Mouse (Mus musculus) right cerebral cortex, postnatal 36 days (tissue): ENCODE results near the gene Myh9.
A peak's percentile ranks its signal among the peaks of the same experiment; 100 is the strongest.

Source experiments
- DNase-seq, 2 experiments: peaks; one replicate each; pipeline ENCODE4 v3.0.0; 2022; ENCODE audit warnings: low spot score in 2 of 2, mixed read lengths in 1 of 2

The Myh9 gene

DNA sequence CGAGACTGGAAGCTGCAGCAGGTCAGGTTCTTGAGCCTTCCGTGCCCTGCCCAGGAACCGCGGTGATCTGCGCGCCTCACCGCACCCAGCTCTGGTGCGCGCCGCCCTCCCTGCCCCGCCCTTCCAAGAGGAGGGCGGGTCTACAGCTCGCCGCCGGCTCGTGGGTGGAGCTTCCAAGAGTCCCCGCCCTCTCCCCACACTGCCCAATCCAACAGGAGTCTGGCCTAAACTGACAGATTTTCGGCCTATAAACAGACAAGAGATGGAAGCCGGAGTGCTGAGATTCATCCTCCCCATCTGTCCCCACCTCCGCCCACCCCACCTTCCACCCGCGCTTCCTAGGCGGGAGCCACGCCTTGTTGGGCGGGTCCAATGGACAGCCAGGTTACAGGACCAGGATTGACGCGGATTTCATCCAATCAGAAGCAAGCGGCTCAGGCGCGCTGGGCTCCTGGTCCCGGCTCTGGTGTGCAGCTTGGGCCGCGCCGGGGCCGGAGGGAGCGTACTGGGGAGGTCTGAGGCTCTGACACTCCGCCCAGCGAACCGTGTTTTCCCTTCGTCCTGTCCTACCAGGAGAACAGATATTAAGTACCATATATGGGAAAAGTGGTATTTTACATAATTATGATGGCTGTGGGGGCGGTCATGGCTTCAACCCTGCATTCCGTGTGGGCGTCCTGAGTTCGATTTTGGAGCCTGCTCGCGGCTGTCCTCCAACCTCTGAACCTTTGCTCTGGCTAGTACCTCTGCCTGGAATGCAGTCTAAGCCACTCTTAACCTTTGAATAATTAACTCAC lies at the start of gene Myh9:
Gene Myh9 (minus strand): TSS at position 129 of the 797 bp plus-strand sequence.
- peak; percentile 99 for DNase-seq

GRCm38 (mm10) chr15:77891766-77892165 lies 49.8 kb upstream of the Myh9 start:
- DNase-seq = no peak

GRCm38 (mm10) chr15:77889761-77890422 lies 47.9 kb upstream of the Myh9 start:
- no peak for DNase-seq

DNA sequence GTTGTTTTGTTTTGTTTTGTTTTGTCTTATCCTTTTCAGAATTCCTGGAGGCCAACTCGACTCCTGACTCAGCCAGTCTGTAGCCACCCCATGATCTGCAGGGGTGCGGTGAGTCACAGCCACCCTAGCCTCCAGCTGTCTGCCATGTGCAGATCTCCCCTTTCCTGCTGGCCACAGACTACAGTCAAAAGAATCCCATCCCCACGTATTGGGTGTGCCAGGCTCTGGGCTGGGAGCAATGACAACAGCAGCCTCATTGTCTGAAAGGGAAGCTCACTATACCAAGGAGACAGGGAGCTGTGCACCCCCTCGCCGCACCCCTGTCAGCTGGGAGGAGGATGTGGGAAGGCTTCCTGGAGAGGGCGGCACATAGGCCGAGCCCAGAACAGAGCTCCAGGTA lies 46.3 kb upstream of the Myh9 start:
- DNase-seq = no peak

GRCm38 (mm10) chr15:77887093-77887488 lies 45.1 kb upstream of the Myh9 start:
- peak; percentile 12 to 20 for DNase-seq

DNA sequence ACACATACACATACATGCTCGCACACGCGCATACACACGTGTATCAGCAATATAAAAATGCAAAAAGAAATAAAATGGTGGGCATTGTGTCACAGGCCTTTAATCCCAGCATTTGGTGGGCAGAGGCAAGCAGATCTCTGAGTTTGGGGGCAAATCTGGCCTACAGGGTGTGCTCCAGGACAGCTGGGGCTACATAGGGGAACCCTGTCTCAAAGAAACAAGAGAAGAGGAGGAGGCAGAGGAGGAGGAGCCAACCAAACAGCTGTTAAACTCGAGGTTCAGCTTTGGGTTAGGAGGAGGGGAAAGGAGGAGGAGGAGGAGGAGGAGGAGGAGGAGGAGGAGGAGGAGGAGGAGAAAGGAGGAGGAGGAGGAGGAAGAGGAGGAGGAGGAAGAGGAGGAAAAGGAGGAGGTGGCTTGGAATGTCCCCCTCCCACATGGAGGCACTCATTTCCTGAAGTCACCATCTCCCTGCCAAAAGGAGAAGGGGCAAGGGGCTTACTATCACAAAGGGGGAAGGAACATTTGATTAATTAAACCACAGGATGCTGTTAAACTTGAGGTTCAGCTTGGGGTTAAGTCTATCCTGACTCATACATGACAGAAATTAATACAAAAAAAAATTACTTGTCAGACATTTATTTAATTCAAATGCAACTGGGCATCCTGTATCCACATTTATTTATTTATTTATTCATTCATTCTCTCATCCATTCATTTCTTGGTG lies 44.6 kb upstream of the Myh9 start:
- DNase-seq = no peak

GRCm38 (mm10) chr15:77885945-77886344 lies 44.0 kb upstream of the Myh9 start:
- no peak for DNase-seq

GRCm38 (mm10) chr15:77885159-77885558 lies 43.2 kb upstream of the Myh9 start:
- no peak for DNase-seq

- DNase-seq = no peak
Observed at GRCm38 (mm10) chr15:77883697-77884010, 41.7 kb upstream of the Myh9 start.

GRCm38 (mm10) chr15:77882797-77883696 lies 41.1 kb upstream of the Myh9 start:
- DNase-seq = no peak

DNA sequence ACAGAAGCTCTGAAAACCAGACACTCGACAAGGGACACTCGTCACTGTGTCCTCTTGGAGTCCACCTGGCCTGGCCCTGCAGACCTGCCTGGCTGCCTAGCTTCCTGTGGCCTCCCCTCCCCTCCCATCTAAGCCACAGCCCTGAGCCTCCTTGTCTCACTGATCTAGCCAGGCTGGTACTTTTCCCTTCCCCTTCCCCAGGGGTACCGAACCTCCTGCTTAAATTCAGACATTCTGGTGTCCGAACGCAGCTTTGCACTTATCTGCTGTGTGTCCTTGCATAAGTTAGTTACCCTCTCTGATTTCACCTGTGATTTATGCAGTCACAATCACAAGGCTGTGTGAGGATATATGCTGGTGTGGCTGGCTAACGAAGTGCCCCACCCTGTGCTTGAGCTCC lies 40.3 kb upstream of the Myh9 start:
- DNase-seq = no peak

GRCm38 (mm10) chr15:77881698-77882097 lies 39.7 kb upstream of the Myh9 start:
- no peak for DNase-seq

GRCm38 (mm10) chr15:77880738-77881137 lies 38.8 kb upstream of the Myh9 start:
- DNase-seq = no peak

DNA sequence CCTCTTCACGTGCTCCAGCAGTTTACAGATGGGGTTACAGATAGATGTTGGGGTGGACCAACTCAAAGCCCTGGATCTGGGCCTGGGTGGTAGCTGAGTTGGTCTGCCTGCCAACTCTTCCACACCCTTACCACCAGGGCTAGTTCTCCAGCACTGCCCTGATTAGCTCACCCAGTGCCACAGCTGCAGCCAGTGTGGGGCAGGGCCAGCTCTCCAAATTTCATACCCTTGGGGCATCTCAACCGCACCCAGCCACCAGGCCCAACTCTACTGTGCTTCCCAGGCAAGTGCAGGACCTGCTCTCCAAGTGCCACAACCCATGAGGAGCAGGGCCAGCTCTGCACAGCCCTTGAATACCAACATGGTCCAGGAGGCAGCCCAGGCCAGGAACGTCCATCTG lies 37.8 kb upstream of the Myh9 start:
- no peak for DNase-seq

- no peak for DNase-seq
Observed at GRCm38 (mm10) chr15:77877209-77877608, 35.2 kb upstream of the Myh9 start.

- DNase-seq = no peak
Observed at GRCm38 (mm10) chr15:77876716-77877115, 34.7 kb upstream of the Myh9 start.

DNA sequence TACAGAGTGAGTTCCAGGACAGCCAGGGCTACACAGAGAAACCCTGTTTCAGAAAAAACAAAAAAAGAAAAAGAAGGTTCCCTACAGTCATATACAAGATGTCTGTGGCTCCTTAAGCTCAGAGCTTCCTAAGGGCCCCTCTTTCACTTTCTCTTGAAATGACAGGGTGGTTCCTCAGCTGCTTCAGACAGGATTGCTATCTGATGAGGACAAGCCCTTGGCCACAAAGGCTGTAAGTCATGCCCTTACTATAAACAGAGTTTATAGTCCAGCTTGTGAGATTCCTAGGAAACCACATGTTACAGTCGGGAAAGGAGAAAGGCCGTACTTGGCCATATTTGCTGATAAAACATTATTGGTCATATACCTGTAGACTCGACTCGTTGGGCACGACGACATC lies 34.0 kb upstream of the Myh9 start:
- DNase-seq = no peak

- DNase-seq = no peak
Observed at GRCm38 (mm10) chr15:77874807-77875206, 32.8 kb upstream of the Myh9 start.

DNA sequence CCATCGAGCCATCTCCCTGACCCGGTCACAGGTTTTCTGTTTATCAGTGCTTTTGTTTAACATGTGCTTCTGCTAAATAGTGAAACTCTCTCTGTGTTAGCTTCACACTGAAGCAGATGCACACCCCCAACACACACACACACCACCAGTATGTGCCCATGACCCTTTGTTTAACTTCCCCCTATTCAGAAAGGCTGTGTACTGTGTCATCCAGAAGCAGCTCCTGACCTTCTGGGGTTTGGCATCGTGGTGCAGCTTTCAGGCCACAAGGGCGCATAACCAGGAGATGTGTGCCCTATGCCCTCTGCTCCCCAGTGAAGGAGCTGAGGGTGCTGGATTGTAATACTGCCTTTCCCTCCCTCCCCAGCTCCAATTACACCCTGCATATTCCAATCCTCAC lies 32.3 kb upstream of the Myh9 start:
- no peak for DNase-seq

DNA sequence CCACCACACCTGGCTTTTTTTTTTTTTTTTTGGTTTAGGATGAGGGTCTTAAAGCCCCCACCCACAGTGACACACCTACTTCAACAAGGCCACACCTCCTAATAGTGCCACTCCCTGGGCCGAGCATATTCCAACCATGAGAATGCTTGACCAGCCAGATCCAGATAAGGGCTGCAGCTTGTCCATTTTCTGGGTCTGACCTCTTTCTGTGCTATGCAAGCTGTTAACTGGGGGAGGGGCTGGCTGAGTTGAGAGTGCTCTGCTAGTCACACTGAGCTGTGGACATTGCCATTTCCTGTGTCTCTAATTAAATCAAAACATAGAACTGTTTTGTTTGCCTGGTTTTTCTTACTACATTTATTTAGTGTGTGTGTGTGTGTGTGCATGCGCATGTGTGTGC lies 31.6 kb upstream of the Myh9 start:
- DNase-seq = no peak

DNA sequence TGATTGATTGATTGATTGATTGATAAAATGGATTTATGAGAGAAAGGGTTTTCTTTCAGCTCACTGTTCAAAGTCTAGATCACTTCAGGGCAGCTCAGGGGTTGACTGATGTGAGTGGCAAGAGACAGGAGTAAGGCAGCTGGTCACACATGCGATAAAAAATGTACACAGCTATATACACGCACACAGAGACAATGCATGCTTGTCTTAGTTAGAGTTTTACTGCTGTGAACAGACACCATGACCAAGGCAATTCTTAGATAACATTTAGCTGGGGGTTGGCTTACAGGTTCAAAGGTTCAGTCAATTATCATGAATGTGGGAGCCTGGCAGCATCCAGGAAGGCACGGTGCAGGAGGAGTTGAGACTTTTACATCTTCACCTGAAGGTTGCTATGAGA lies 31.0 kb upstream of the Myh9 start:
- no peak for DNase-seq

DNA sequence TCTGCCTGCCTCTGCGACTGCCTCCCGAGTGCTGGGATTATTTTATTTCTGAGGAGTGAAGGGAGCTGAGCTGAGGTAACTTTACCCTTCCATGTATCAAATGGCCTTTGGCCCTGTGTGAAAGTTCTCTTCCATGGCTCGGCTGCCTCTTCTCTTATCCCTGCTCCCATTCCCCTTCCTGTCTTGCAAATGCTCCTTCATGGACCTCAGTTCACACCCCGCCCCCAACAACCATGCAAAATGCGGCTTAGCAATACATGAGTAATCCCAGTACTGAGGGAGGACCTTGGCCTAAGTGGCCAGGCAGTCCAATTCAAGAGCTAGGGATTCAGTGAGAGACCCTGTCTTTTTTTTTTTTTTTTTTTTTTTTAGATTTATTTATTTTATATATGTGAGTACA lies 26.4 kb upstream of the Myh9 start:
- no peak for DNase-seq
